Mouse (Mus musculus) liver, embryonic 15.5 days (tissue): ENCODE results near the gene Dpp6. TPM values are rescaled to one million over a fixed set of nuclear protein-coding genes. Genes with fewer than 3 reads are reported as not detected.

Experiments used
- ATAC-seq: fragments of 200-750 bp; cut with Nextera tagmentation; 2 replicates; pipeline ENCODE4 v1.8.0; 2017; ENCODE audit warnings: moderate number of reproducible peaks, mild to moderate bottlenecking, moderate library complexity; ENCODE audit not compliant: insufficient read depth
- H3K27ac ChIP-seq: fragments of 300-500 bp; sonication (generic); replicated peaks from 2 replicates; pipeline ENCODE4 v1.5.1; 2015; ENCODE audit warnings: mild to moderate bottlenecking, inconsistent platforms
- H3K27me3 ChIP-seq: fragments of 300-500 bp; sonication (generic); 2 replicates; pipeline ENCODE4 v1.6.1; 2015; ENCODE audit warnings: mild to moderate bottlenecking, inconsistent platforms
- H3K36me3 ChIP-seq: fragments of 300-500 bp; sonication (generic); replicated peaks from 2 replicates; pipeline ENCODE4 v1.6.1; 2015; ENCODE audit warnings: moderate library complexity, mild to moderate bottlenecking, inconsistent platforms
- H3K4me1 ChIP-seq: fragments of 300-500 bp; sonication (generic); replicated peaks from 2 replicates; pipeline ENCODE4 v1.6.1; 2015; ENCODE audit warnings: inconsistent platforms
- H3K4me2 ChIP-seq: fragments of 300-500 bp; sonication (generic); 2 replicates; pipeline ENCODE4 v1.6.1; 2015; ENCODE audit warnings: moderate library complexity, mild to moderate bottlenecking, inconsistent platforms
- H3K4me3 ChIP-seq: fragments of 300-500 bp; sonication (generic); replicated peaks from 2 replicates; pipeline ENCODE4 v1.5.1; 2015; ENCODE audit warnings: mild to moderate bottlenecking, inconsistent platforms
- H3K9ac ChIP-seq: fragments of 300-500 bp; sonication (generic); 2 replicates; pipeline ENCODE4 v1.6.1; 2015; ENCODE audit warnings: moderate library complexity, mild to moderate bottlenecking, inconsistent platforms
- H3K9me3 ChIP-seq: fragments of 300-500 bp; sonication (generic); replicated peaks from 2 replicates; pipeline ENCODE4 v1.6.1; 2016; ENCODE audit warnings: inconsistent platforms
- WGBS: fragments of 180-500 bp; shearing (Covaris S2); methylation state at CpG from one replicate; pipeline ENCODE4 v1.1.7; 2015; ENCODE audit warnings: mixed read lengths; ENCODE audit not compliant: insufficient replicate concordance; 5-methylcytosine and 5-hydroxymethylcytosine counted together
- polyA plus RNA-seq: library from polyadenylated mRNA; unstranded; fragments of >200 nt; fragmentation: Nextera tagmentation; extraction: Ambion mirVana; gene quantifications from 2 replicates; pipeline ENCODE4 v1.2.1, GENCODE M21; 2015

Dpp6 gene
- polyA plus RNA-seq, 1 experiment from 2014 or later: 0.15 TPM

DNA sequence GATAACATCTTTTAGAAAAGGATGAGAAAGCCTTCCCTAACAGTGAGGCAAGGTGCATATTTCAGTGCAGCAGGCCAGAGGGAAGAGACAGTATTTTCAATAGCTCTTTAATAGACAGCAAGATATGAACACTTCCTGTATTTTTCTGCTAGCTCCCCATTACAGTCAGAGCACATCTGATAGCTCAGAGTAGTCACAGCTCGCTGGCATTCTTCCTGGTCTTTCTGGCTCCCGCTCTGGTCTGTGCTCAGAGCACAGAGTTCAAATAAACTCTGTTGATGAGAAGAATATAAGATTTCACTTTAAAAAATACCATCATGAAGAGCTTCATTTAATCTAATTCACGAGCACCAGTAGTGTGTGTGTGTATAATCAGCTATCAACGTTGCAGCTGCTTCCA lies 249.8 kb downstream of the Dpp6 start:
- Histone ChIP-seq H3K4me1 (no peaks in the 10 kb centered on the region), H3K27ac (no peak overlapping the region), H3K9me3 (no peaks in the 10 kb centered on the region), H3K36me3 (no peaks in the 10 kb centered on the region), H3K4me3 (no peak overlapping the region), H3K27me3 (no peaks in the 10 kb centered on the region), H3K4me2 (no peak overlapping the region), H3K9ac (no peak overlapping the region)
- WGBS: 54% methylated on average over 4 of the region's 4 CpGs
- ATAC-seq: no peak

DNA sequence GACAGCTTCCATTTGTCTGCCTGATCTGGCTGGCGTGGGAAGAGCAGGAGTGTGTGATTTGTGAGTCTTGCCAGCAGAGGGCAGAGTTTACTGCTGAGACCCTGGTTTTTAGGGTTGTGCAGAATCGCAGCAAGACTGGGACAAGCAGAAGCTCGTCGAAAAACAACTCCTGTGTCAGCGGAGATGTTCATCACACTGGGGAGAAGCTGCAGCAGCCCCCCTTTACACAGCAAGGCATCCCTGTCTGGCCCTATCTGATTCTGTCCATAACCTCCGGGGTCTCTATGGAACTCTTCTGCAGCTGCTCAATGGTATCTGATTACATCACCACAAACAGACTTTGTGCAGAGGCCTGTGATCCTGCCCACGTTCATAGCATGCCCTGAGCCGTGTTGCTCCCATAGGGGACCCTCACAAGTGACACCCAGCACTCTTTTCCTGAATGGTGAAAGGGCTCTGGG lies 258.2 kb downstream of the Dpp6 start:
- Histone ChIP-seq H3K4me2 (no peak overlapping the region), H3K27me3 (no peaks in the 10 kb centered on the region), H3K4me1 (no peaks in the 10 kb centered on the region), H3K4me3 (no peak overlapping the region), H3K9ac (no peak overlapping the region), H3K36me3 (no peaks in the 10 kb centered on the region), H3K9me3 (no peaks in the 10 kb centered on the region), H3K27ac (no peak overlapping the region)
- WGBS: 20% methylated on average over 8 of the region's 8 CpGs
- ATAC-seq: no peak

DNA sequence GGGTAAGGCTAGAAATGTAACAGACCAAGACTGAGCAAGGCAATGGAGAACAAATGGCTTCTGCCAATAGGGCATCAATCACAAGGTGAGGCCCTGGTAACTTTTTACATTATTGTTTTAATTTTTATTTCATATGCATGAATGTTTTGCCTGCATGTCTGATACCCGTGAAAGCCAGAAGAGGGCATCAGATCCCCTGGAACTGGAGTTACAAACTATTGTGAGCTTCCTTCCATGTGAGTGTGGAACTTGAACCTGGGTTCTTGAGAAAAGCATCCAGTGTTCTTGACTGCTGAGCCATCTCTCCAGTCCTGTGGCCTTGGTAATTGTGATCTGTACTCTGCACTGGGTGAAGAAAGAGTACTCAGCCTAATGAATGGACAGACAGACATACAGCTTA lies 259.0 kb downstream of the Dpp6 start:
- H3K4me1 ChIP-seq: no peaks in the 10 kb centered on the region
- no peaks in the 10 kb centered on the region for H3K36me3 ChIP-seq
- no peak for ATAC-seq
- H3K27me3 ChIP-seq: no peaks in the 10 kb centered on the region
- H3K9ac ChIP-seq: no peak overlapping the region
- H3K27ac ChIP-seq: no peak overlapping the region
- WGBS: 14% methylated on average over 1 of the region's 1 CpGs
- no peak overlapping the region for H3K4me2 ChIP-seq
- no peak overlapping the region for H3K4me3 ChIP-seq
- no peaks in the 10 kb centered on the region for H3K9me3 ChIP-seq

DNA sequence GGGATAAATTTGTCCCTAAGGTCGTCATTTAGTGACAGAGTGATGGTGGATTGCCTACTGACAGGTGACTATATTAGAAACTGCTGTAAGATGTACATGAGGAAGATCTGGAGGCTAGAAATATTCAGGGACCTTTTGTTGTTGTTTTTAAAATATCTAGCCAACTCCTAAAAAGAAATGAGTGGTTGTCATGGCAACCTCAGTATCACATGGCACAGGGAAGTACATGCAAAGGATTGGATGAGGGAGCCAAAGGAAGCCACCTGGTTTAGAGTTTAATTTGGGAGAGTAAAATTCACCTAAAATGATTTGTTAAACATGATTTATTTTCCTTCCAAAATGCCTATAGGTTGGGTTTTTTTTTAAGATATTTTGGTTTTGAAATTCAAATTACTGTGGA lies 260.8 kb downstream of the Dpp6 start:
- 25% methylated on average over 1 of the region's 1 CpGs for WGBS
- Histone ChIP-seq H3K27me3 (no peaks in the 10 kb centered on the region), H3K4me1 (no peaks in the 10 kb centered on the region), H3K27ac (no peak overlapping the region), H3K4me2 (no peak overlapping the region), H3K4me3 (no peak overlapping the region), H3K9me3 (no peaks in the 10 kb centered on the region), H3K36me3 (no peaks in the 10 kb centered on the region), H3K9ac (no peak overlapping the region)
- no peak for ATAC-seq

DNA sequence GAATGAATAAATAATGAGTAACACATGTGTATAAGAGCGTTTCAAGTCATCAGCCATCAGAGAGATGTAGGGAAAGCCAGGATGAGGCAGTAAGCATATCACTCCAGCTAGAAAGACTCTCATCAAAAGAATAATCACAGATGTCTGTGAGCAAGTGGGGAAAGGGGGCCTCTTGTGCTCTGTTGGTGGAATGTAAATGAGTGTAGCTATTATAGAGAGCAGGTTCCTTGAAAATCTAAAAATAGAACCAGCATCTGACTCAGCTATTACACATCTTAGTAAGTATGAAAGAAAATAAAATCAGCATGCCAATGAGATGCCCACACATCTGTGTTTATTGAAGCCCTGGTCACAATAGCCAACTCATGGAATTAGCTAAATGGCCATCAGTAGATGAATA lies 264.3 kb downstream of the Dpp6 start:
- Histone ChIP-seq H3K4me1 (no peaks in the 10 kb centered on the region), H3K4me3 (no peak overlapping the region), H3K27ac (no peak overlapping the region), H3K27me3 (no peaks in the 10 kb centered on the region), H3K9ac (no peak overlapping the region), H3K4me2 (no peak overlapping the region), H3K9me3 (no peaks in the 10 kb centered on the region), H3K36me3 (no peaks in the 10 kb centered on the region)
- 60% methylated on average over 1 of the region's 1 CpGs for WGBS
- no peak for ATAC-seq

DNA sequence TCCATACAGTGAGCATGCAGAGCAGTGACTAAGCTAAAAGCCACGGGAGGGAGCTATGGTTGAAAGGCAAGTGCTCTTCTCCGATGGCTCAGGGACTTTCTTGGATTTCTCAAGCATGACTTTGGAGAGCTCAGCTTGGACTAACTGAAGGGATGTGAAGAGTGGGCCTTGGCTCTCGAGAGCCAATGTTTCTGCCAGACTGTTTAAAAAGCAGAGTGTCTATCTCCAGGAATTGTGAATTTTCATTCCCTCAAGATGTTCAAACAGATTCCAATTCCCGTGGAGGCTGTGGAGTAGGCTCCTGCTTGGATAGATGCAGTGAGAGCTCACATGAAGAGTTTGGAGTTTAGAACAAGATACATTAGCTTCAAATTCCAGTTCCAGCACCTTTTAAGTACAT lies 266.8 kb downstream of the Dpp6 start:
- H3K27me3 ChIP-seq: no peaks in the 10 kb centered on the region
- no peaks in the 10 kb centered on the region for H3K9me3 ChIP-seq
- 48% methylated on average over 4 of the region's 4 CpGs for WGBS
- no peak for ATAC-seq
- H3K27ac ChIP-seq: no peak overlapping the region
- no peak overlapping the region for H3K4me3 ChIP-seq
- no peak overlapping the region for H3K9ac ChIP-seq
- no peaks in the 10 kb centered on the region for H3K4me1 ChIP-seq
- H3K4me2 ChIP-seq: no peak overlapping the region
- H3K36me3 ChIP-seq: no peaks in the 10 kb centered on the region

DNA sequence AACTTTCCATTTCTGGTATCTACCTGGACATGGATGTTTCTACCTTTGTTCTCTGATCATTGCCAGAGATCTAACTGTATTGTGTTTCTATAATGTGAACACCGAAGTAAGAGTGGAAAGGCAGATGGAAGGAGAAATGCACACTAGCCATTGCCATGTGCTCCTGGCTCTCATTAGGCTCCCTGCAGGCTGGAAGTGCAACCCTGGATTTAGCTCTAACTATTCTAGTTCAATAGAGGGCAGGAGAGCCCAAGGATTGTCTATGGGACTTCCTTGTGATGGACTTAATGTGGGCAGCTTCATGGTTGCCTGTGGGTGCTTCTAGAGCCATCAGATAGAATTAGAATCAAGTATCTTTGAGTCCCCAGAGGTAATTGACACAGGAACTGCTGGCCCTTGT lies 291.2 kb downstream of the Dpp6 start:
- Histone ChIP-seq H3K9ac (no peak overlapping the region), H3K36me3 (no peaks in the 10 kb centered on the region), H3K27ac (no peak overlapping the region), H3K27me3 (no peaks in the 10 kb centered on the region), H3K4me1 (no peaks in the 10 kb centered on the region), H3K4me2 (no peak overlapping the region), H3K4me3 (no peak overlapping the region), H3K9me3 (no peaks in the 10 kb centered on the region)
- 75% methylated on average over 1 of the region's 1 CpGs for WGBS
- ATAC-seq: no peak

DNA sequence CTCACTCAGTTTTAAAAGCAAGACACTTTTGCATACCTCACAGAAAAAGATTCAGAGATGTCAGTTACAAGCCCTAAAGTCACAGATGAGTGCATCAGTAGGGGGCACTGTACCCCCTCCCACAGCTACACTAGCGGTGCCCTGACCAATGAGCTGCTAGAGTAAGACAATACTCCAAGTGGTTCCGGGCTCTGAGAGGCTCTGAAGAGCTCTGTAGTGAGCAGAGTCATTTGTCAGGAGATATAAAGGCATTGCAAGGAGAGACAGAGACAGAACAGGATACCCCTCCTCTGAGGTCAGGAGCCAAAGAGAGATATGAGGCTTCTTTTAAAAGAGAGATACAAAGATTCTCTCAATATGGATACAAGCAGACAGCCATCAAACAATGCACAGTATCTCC lies 305.5 kb downstream of the Dpp6 start:
- Histone ChIP-seq H3K9ac (no peak overlapping the region), H3K36me3 (no peaks in the 10 kb centered on the region), H3K4me2 (no peak overlapping the region), H3K27ac (no peak overlapping the region), H3K4me3 (no peak overlapping the region), H3K9me3 (no peaks in the 10 kb centered on the region), H3K27me3 (no peaks in the 10 kb centered on the region), H3K4me1 (no peaks in the 10 kb centered on the region)
- WGBS: 20% methylated on average over 2 of the region's 2 CpGs
- ATAC-seq: no peak

GRCm38 (mm10) chr5:27122944-27123343 lies 305.9 kb downstream of the Dpp6 start:
- 56% methylated on average over 2 of the region's 2 CpGs for WGBS
- ATAC-seq: no peak

GRCm38 (mm10) chr5:27126034-27126433 lies 309.0 kb downstream of the Dpp6 start:
- no peak overlapping the region for H3K4me2 ChIP-seq
- H3K27ac ChIP-seq: no peak overlapping the region
- WGBS: 54% methylated on average over 4 of the region's 4 CpGs
- H3K9me3 ChIP-seq: no peaks in the 10 kb centered on the region
- no peaks in the 10 kb centered on the region for H3K27me3 ChIP-seq
- ATAC-seq: no peak
- no peak overlapping the region for H3K9ac ChIP-seq
- H3K36me3 ChIP-seq: no peaks in the 10 kb centered on the region
- no peaks in the 10 kb centered on the region for H3K4me1 ChIP-seq
- no peak overlapping the region for H3K4me3 ChIP-seq

More at GRCm38 (mm10) chr5:27122944-27123343, 305.9 kb downstream of the Dpp6 start:
- Histone ChIP-seq H3K9me3 (no peaks in the 10 kb centered on the region), H3K27me3 (no peaks in the 10 kb centered on the region), H3K9ac (no peak overlapping the region), H3K4me3 (no peak overlapping the region), H3K36me3 (no peaks in the 10 kb centered on the region), H3K4me2 (no peak overlapping the region), H3K4me1 (no peaks in the 10 kb centered on the region), H3K27ac (no peak overlapping the region)

DNA sequence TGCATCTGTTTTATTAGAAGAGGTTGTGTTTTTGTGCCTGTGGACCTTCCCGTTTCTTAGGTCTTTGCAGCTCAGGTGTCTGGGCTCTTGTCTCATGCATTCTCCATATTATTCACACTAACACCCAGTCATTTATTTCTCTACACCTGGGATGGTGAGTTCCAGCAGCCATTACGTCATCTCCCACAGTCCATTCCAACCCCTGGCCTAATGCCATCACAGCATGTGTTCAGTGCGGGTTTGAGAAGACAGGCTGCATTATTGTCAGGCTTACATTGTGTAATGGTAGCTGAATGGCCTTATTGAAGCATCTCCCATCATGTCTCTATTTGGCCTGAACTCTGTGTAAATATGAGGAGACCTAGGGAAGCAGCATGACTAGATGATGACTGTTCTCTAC lies 316.2 kb downstream of the Dpp6 start:
- no peaks in the 10 kb centered on the region for H3K4me1 ChIP-seq
- no peak overlapping the region for H3K9ac ChIP-seq
- no peak overlapping the region for H3K27ac ChIP-seq
- ATAC-seq: no peak
- no peaks in the 10 kb centered on the region for H3K9me3 ChIP-seq
- WGBS: 56% methylated on average over 3 of the region's 3 CpGs
- no peaks in the 10 kb centered on the region for H3K36me3 ChIP-seq
- no peaks in the 10 kb centered on the region for H3K27me3 ChIP-seq
- H3K4me3 ChIP-seq: no peak overlapping the region
- no peak overlapping the region for H3K4me2 ChIP-seq

DNA sequence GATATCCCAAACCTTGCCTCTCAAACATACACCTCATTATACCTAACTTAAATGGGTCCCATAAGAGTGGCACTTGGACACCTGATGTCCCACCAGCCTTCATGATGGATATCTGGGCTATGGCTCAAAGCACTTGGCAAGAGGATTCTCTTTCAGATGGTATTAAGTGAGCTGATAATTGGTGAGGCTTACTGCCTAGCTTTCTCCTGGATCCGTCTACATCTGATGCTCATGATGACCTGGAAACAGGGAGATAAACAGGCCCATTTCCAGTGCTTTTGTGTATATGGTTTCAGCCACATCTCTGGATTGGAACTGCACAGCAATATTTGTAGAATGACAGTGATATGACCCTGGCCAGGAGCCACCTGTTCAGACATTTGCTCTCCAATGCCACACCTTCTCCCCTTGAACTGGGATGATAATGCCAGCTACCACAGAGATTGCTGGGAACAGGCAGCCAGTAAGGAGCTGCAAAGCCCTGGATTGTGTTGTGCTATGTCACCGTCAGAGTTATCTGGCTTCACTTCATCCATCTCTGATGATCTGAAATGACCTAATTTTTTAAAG lies 317.5 kb downstream of the Dpp6 start:
- no peak for ATAC-seq
- Histone ChIP-seq H3K27me3 (no peaks in the 10 kb centered on the region), H3K9ac (no peak overlapping the region), H3K9me3 (no peaks in the 10 kb centered on the region), H3K4me2 (no peak overlapping the region), H3K27ac (no peak overlapping the region), H3K4me1 (no peaks in the 10 kb centered on the region), H3K4me3 (no peak overlapping the region), H3K36me3 (no peaks in the 10 kb centered on the region)
- WGBS: 58% methylated on average over 2 of the region's 2 CpGs
